Mouse (Mus musculus) lung, embryonic 14.5 days (tissue): ENCODE measurements around the gene Grk6. TPM values are rescaled to one million over a fixed set of nuclear protein-coding genes. Genes with fewer than 3 reads are reported as not detected.

Experiments used
- ATAC-seq: fragments of 200-750 bp; cut with Nextera tagmentation; 2 replicates; pipeline ENCODE4 v1.8.0; 2017; ENCODE audit warnings: mild to moderate bottlenecking, moderate TSS enrichment, moderate library complexity; ENCODE audit not compliant: insufficient read depth
- DNase-seq: peaks from one replicate; pipeline ENCODE4 v3.0.0-alpha.2; 2015
- H3K27ac ChIP-seq: fragments of 300-500 bp; sonication (generic); 2 replicates; pipeline ENCODE4 v1.5.1; 2014; ENCODE audit warnings: low read depth, mild to moderate bottlenecking, moderate library complexity
- H3K27me3 ChIP-seq: fragments of 300-500 bp; sonication (generic); 2 replicates; pipeline ENCODE4 v1.6.1; 2014; ENCODE audit warnings: low read length, control low read depth; ENCODE audit not compliant: insufficient read depth
- H3K36me3 ChIP-seq: fragments of 300-500 bp; sonication (generic); 2 replicates; pipeline ENCODE4 v1.6.1; 2014; ENCODE audit warnings: control low read depth; ENCODE audit not compliant: insufficient read depth
- H3K4me1 ChIP-seq: fragments of 300-500 bp; sonication (generic); 2 replicates; pipeline ENCODE4 v1.6.1; 2014; ENCODE audit warnings: antibody characterized with exemption, control low read depth; ENCODE audit not compliant: insufficient read depth
- H3K4me2 ChIP-seq: fragments of 300-500 bp; sonication (generic); 2 replicates; pipeline ENCODE4 v1.6.1; 2014; ENCODE audit warnings: mild to moderate bottlenecking
- H3K4me3 ChIP-seq: fragments of 300-500 bp; sonication (generic); 2 replicates; pipeline ENCODE4 v1.5.1; 2014; ENCODE audit warnings: low read depth, low read length
- H3K9ac ChIP-seq: fragments of 300-500 bp; sonication (generic); 2 replicates; pipeline ENCODE4 v1.6.1; 2014
- H3K9me3 ChIP-seq: fragments of 300-500 bp; sonication (generic); 2 replicates; pipeline ENCODE4 v1.6.1; 2016; ENCODE audit warnings: low read depth, low read length, control low read depth
- CTCF ChIP-seq: IDR thresholded peaks from 2 replicates; pipeline ENCODE4 v1.5.1; 2016; ENCODE audit warnings: antibody characterized with exemption, low read depth
- WGBS: fragments of 180-500 bp; shearing (Covaris S2); extraction: QIAGEN DNeasy Blood & Tissue Kit; methylation state at CpG from one replicate; pipeline ENCODE4 v1.1.7; 2014; 5-methylcytosine and 5-hydroxymethylcytosine counted together
- polyA plus RNA-seq: library from polyadenylated mRNA; unstranded; fragments of >200 nt; fragmentation: Nextera tagmentation; extraction: Ambion mirVana; gene quantifications from 2 replicates; pipeline ENCODE4 v1.2.1, GENCODE M21; 2014

The Grk6 gene
- polyA plus RNA-seq, 1 experiment from 2014 or later, result 71.0 TPM

DNA sequence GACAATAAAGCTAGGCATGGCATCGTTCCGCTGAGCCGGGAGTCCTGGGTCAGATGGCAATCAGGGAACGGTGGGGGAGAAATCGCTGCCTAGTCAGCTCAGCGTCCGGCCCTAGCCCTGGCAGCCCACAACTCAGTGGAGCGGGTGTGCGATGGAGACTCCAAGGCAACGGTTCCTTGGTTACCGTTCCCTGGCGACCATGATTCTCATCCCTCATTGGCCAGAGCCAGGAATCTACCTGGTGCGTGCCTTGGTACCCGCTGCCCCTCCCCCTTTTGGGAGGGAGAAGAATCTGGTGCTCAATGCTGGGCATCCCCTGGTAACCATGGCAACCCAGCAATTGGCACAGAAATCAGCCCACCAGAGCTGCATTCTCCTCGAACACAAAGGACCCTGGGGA, 38.7 kb downstream of the Grk6 start:
- no peak for ATAC-seq
- peak overlapping the region; percentile 27; the same call in 1 of the 2 replicates for H3K4me2 ChIP-seq
- peaks cover 19% of the 10 kb centered on the region for H3K4me1 ChIP-seq
- H3K4me3 ChIP-seq, result no peak overlapping the region
- DNase-seq, result peak; percentile 23
- no peak for TF ChIP-seq CTCF
- no peaks in the 10 kb centered on the region for H3K27me3 ChIP-seq
- H3K9ac ChIP-seq, result no peak overlapping the region
- H3K27ac ChIP-seq, result no peak overlapping the region
- 45% methylated on average over 15 of the region's 15 CpGs for WGBS
- no peaks in the 10 kb centered on the region for H3K9me3 ChIP-seq
- peaks cover 47% of the 10 kb centered on the region for H3K36me3 ChIP-seq

DNA sequence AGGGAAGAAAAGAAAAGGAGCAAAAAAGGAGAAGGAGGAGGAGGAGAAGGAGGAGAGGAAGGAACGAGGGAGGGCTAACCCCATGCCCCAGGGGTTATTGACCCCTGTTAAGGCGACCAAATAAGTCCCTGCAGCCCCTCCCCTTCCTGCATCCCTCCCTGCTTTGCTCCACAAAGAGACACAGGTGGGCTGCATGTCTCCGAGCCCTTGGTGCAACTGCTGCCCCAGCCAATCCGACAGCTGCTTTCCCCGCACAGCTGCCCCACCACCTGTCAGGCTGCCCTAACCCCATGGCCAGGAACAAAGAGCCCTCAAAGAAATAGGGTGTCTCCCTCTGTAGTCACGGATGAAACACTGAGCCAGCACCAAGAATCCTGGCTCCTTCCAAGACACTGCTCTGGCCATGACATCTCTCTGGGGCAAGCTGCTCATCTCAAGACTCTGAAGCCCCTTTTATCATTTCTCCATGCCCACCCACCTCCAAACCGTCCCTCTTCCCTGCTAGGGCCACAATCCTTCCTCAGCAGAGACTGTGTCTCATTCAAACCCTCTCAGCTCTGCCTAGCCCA, 39.7 kb downstream of the Grk6 start:
- peaks cover 19% of the 10 kb centered on the region for H3K4me1 ChIP-seq
- DNase-seq, result no peak
- no peak for ATAC-seq
- 37% methylated on average over 7 of the region's 7 CpGs for WGBS
- no peak overlapping the region for H3K27ac ChIP-seq
- H3K9me3 ChIP-seq, result no peaks in the 10 kb centered on the region
- TF ChIP-seq CTCF, result no peak
- no peaks in the 10 kb centered on the region for H3K27me3 ChIP-seq
- peak overlapping the region; percentile 27 for H3K4me2 ChIP-seq
- H3K4me3 ChIP-seq, result no peak overlapping the region
- H3K9ac ChIP-seq, result no peak overlapping the region; the same call in 1 of the 2 replicates
- peaks cover 38% of the 10 kb centered on the region for H3K36me3 ChIP-seq

- Histone ChIP-seq H3K9ac (peak overlapping the region; percentile 99), H3K27ac (no peak overlapping the region), H3K36me3 (peaks cover 23% of the 10 kb centered on the region), H3K4me3 (peak overlapping the region; percentile 93), H3K27me3 (no peaks in the 10 kb centered on the region), H3K9me3 (no peaks in the 10 kb centered on the region), H3K4me2 (peak overlapping the region; percentile 90), H3K4me1 (peaks cover 19% of the 10 kb centered on the region)
- TF ChIP-seq CTCF, result peak; percentile 17; the same call in 1 of the 2 replicates
- 32% methylated on average over 14 of the region's 14 CpGs for WGBS
- DNase-seq, result peak; percentile 70
- no peak for ATAC-seq
These were observed 41.3 kb downstream of the Grk6 start for GRCm38 (mm10) chr13:55486029-55486794.

GRCm38 (mm10) chr13:55486916-55487577, 42.2 kb downstream of the Grk6 start:
- H3K9me3 ChIP-seq, result no peaks in the 10 kb centered on the region
- H3K27me3 ChIP-seq, result no peaks in the 10 kb centered on the region
- H3K27ac ChIP-seq, result peak overlapping the region; percentile 93
- peaks cover 19% of the 10 kb centered on the region for H3K4me1 ChIP-seq
- H3K4me2 ChIP-seq, result peak overlapping the region; percentile 90
- WGBS, result under 1% methylated on average over 29 of the region's 29 CpGs
- H3K9ac ChIP-seq, result peak overlapping the region; percentile 99
- DNase-seq, result peak; percentile 61
- H3K36me3 ChIP-seq, result peaks cover 14% of the 10 kb centered on the region
- TF ChIP-seq CTCF, result no peak
- peak; percentile 56 for ATAC-seq
- H3K4me3 ChIP-seq, result peak overlapping the region; percentile 93

GRCm38 (mm10) chr13:55487578-55488498, 43.0 kb downstream of the Grk6 start, which contains the start of gene Dbn1:
Dbn1 (minus strand) TSS chr13:55488111.
- Histone ChIP-seq H3K4me3 (peak within 1 kb of the TSS; percentile 93), H3K9ac (peak within 1 kb of the TSS; percentile 99), H3K4me1 (peaks cover 19% of the 10 kb centered on the region), H3K36me3 (peaks cover 6% of the 10 kb centered on the region; the same call in 1 of the 2 replicates), H3K9me3 (no peaks in the 10 kb centered on the region), H3K4me2 (peak within 1 kb of the TSS; percentile 90), H3K27ac (peak within 1 kb of the TSS; percentile 93), H3K27me3 (no peaks in the 10 kb centered on the region)
- DNase-seq (peak; percentile 83), ATAC-seq (peak; percentile 83)
- TF ChIP-seq CTCF, result no peak
- WGBS, result under 1% methylated on average over 57 of the region's 83 CpGs

DNA sequence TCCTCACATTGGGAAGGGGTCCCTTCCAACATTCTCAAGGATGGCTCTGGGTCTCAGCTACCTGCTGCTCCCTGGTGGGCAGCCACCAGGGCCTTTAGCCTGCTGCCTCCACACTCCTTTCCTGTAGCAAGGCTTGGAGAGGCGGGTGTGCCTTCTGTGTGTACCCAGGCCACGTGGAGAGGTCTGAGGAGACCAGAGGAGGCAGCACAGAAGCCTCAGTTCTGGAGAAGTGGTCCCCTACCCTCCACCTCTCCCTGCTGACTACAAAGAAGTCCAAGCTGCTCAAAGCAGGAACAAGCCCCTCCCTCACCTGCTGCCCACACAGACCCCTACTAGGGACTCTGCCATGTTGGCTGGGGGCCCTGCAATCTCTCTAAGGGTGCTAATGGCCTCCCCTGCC, 49.4 kb downstream of the Grk6 start:
- H3K4me3 ChIP-seq, result no peak overlapping the region
- H3K36me3 ChIP-seq, result peaks cover 24% of the 10 kb centered on the region
- no peaks in the 10 kb centered on the region for H3K9me3 ChIP-seq
- peaks cover 3% of the 10 kb centered on the region; the same call in 1 of the 2 replicates for H3K4me1 ChIP-seq
- no peaks in the 10 kb centered on the region for H3K27me3 ChIP-seq
- 0 out of 2 replicates have a peak, but pooled peaks have one; percentile 19 for ATAC-seq
- TF ChIP-seq CTCF, result no peak
- no peak for DNase-seq
- 8% methylated on average over 2 of the region's 2 CpGs for WGBS
- no peak overlapping the region for H3K27ac ChIP-seq
- no peak overlapping the region for H3K4me2 ChIP-seq
- H3K9ac ChIP-seq, result no peak overlapping the region
